Mouse (Mus musculus): ENCODE results near the gene Psma5. TPM values are rescaled to one million over a fixed set of nuclear protein-coding genes. Genes with fewer than 3 reads are reported as not detected.
"Not testable (repeated sequence)": the region's sequence is repeated elsewhere in the genome, so short reads cannot be mapped to it uniquely, and the experiment has no call there.

Gene Psma5
- polyA plus RNA-seq, 1 experiment from 2014 or later = 251 TPM

DNA sequence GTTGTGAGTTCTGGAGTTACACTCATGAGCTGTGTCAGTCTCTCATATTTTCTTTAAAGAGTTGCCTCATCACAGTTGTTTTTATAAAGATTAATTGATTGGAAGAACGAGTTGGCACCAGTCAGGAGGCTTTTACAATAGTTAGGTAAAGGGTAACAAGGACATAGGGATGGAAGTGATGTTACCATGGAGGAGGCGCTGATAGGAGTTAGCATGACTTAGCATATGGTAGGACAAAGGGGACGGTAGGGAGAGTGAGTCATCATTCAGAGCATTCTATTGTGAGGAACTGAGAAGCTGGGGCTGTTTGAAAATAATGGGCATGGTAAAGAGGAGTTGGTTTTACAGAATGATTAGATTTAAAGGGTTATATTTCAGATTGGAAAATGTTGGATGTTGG is 2.6 kb downstream of the Psma5 start:
- peaks cover 9% of the 10 kb centered on the region; the same call in 1 of the 2 replicates for H3K4me1 ChIP-seq (replicated peaks; ENCODE audit: control insufficient read depth, insufficient read depth, low read length)

GRCm38 (mm10) chr3:108279495-108279894 is 22.8 kb downstream of the Psma5 start:
- Histone ChIP-seq H3K4me1 (replicated peaks; ENCODE audit: control insufficient read depth, insufficient read depth, low read length) (peaks cover 13% of the 10 kb centered on the region), H3K36me3 (replicated peaks; ENCODE audit: control insufficient read depth, insufficient read depth) (peaks cover 56% of the 10 kb centered on the region)
- not testable (repeated sequence) for DNase-seq (ENCODE audit: low spot score); H3K9ac ChIP-seq; H3K4me2 ChIP-seq (replicated peaks); H3K4me3 ChIP-seq (replicated peaks; ENCODE audit: low read length); H3K27me3 ChIP-seq (ENCODE audit: control insufficient read depth, insufficient read depth, low read length); H3K9me3 ChIP-seq (ENCODE audit: control insufficient read depth, low read length); ATAC-seq (ENCODE audit: low FRiP score); H3K27ac ChIP-seq
- WGBS = 83% methylated on average over 5 of the region's 5 CpGs

More for the DNA sequence above, 2.6 kb downstream of the Psma5 start:
- WGBS = 45% methylated on average over 3 of the region's 3 CpGs
- Histone ChIP-seq H3K4me3 (replicated peaks; ENCODE audit: low read length) (no peak overlapping the region), H3K36me3 (replicated peaks; ENCODE audit: control insufficient read depth, insufficient read depth) (peaks cover 25% of the 10 kb centered on the region; the same call in 1 of the 2 replicates), H3K9ac (no peak overlapping the region), H3K27ac (no peak overlapping the region), H3K9me3 (ENCODE audit: control insufficient read depth, low read length) (no peaks in the 10 kb centered on the region), H3K4me2 (replicated peaks) (no peak overlapping the region), H3K27me3 (ENCODE audit: control insufficient read depth, insufficient read depth, low read length) (no peaks in the 10 kb centered on the region)
- ATAC-seq (ENCODE audit: low FRiP score) = no peak
- DNase-seq (ENCODE audit: low spot score) = no peak

DNA sequence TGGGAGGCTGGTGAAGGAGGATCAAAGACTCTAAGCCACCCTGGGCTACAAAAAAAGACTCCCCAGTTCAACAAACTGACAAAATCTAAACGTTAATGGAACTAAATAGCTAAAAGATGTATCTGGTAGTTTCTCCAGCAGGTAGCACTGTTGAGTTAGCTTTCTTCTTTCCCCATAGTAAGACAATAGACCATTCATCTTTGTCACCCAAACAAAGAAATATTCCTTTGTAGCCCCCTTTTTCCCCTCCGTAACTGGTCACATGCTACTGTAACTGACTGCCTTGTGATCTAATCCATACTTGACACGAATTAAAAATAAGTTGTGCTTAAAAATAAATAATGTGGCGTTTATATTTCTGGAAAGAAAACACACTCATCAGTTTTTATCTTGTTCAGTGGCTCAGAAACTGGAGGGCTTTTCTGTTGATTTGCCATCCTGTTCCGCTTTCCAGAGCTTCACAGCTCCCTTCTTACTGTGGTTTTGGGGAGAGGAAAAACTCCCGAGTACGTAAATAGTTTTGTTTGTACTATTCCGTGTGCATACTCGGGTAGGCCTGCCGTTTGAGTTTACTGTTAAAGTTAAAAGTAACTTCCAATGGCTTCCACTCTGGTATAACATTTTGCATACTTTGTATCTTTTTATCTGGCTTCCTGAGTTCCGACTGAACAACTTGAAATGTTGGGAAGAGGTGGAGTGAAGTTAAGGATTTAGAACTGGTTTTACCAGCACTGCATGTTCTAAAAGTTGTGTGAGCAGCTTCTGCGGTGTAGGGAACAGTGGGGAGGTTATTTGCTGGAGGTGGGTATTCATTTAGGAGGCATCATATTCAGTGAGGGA is 25.9 kb downstream of the Psma5 start:
- peak overlapping the region; percentile 97 for H3K4me3 ChIP-seq (replicated peaks; ENCODE audit: low read length)
- peak; percentile 85 for DNase-seq (ENCODE audit: low spot score)
- H3K27me3 ChIP-seq (ENCODE audit: control insufficient read depth, insufficient read depth, low read length) = no peaks in the 10 kb centered on the region
- peaks cover 43% of the 10 kb centered on the region for H3K4me1 ChIP-seq (replicated peaks; ENCODE audit: control insufficient read depth, insufficient read depth, low read length)
- H3K27ac ChIP-seq = peak overlapping the region; percentile 89
- H3K36me3 ChIP-seq (replicated peaks; ENCODE audit: control insufficient read depth, insufficient read depth) = peaks cover 27% of the 10 kb centered on the region
- H3K9ac ChIP-seq = peak overlapping the region; percentile 98
- ATAC-seq (ENCODE audit: low FRiP score) = no peak
- no peaks in the 10 kb centered on the region for H3K9me3 ChIP-seq (ENCODE audit: control insufficient read depth, low read length)
- 22% methylated on average over 12 of the region's 12 CpGs for WGBS
- H3K4me2 ChIP-seq (replicated peaks) = peak overlapping the region; percentile 73

- 9% methylated on average over 6 of the region's 6 CpGs for WGBS
- DNase-seq (ENCODE audit: low spot score) = no peak
- Histone ChIP-seq H3K27me3 (ENCODE audit: control insufficient read depth, insufficient read depth, low read length) (no peaks in the 10 kb centered on the region), H3K4me2 (replicated peaks) (peak overlapping the region; percentile 73), H3K9me3 (ENCODE audit: control insufficient read depth, low read length) (no peaks in the 10 kb centered on the region), H3K4me3 (replicated peaks; ENCODE audit: low read length) (peak overlapping the region; percentile 97), H3K9ac (peak overlapping the region; percentile 98), H3K27ac (peak overlapping the region; percentile 89), H3K4me1 (replicated peaks; ENCODE audit: control insufficient read depth, insufficient read depth, low read length) (peaks cover 48% of the 10 kb centered on the region), H3K36me3 (replicated peaks; ENCODE audit: control insufficient read depth, insufficient read depth) (peaks cover 21% of the 10 kb centered on the region)
- no peak for ATAC-seq (ENCODE audit: low FRiP score)
These were observed 26.5 kb downstream of the Psma5 start for GRCm38 (mm10) chr3:108283241-108283561.

DNA sequence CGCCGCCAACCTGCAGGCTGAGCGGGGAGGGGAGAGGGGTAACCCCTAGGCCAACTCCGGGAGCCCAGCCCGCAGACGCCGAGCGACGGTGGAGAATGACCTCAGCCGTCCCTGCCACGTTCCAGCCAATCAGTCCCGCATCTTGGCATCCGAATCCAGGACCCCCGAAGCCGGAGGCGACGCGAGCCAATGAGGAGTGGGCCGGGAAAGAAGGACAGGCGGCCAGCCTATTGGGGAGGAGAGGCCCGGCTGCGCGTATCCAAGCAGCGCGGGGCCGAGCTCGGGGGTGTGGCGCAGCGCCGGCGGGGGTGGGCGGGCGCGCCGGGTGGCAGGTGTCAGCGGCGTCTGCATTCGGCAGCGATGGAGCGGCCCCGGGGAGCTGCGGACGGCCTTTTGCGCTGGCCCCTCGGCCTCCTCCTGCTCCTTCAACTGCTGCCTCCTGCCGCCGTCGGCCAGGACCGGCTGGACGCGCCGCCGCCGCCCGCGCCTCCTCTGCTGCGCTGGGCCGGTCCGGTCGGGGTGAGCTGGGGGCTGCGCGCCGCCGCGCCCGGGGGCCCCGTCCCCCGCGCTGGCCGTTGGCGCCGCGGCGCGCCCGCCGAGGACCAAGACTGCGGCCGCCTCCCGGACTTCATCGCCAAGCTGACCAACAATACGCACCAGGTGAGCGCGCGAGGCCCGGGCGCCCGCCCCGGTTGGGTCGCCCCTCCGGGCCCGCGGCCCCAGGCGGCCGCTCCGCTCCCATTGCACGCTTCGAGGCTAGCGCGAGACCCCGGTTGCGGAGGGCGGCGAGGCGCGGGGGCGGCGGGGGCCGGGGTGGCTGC is 27.3 kb downstream of the Psma5 start, which contains the start of gene Sort1:
Gene Sort1, plus strand, starts transcription at position 302 of the 821 bp plus-strand sequence.
- ATAC-seq (ENCODE audit: low FRiP score) (peak; percentile 99), DNase-seq (ENCODE audit: low spot score) (peak; percentile 93)
- H3K27ac ChIP-seq = peak within 1 kb of the TSS; percentile 89
- peak within 1 kb of the TSS; percentile 97 for H3K4me3 ChIP-seq (replicated peaks; ENCODE audit: low read length)
- no peaks in the 10 kb centered on the region for H3K27me3 ChIP-seq (ENCODE audit: control insufficient read depth, insufficient read depth, low read length)
- H3K4me2 ChIP-seq (replicated peaks) = peak within 1 kb of the TSS; percentile 73
- H3K9me3 ChIP-seq (ENCODE audit: control insufficient read depth, low read length) = no peaks in the 10 kb centered on the region
- H3K9ac ChIP-seq = peak within 1 kb of the TSS; percentile 98
- WGBS = under 1% methylated on average over 95 of the region's 109 CpGs
- H3K4me1 ChIP-seq (replicated peaks; ENCODE audit: control insufficient read depth, insufficient read depth, low read length) = peaks cover 56% of the 10 kb centered on the region
- peaks cover 14% of the 10 kb centered on the region for H3K36me3 ChIP-seq (replicated peaks; ENCODE audit: control insufficient read depth, insufficient read depth)

GRCm38 (mm10) chr3:108285078-108285711 is 28.5 kb downstream of the Psma5 start:
- H3K36me3 ChIP-seq (replicated peaks; ENCODE audit: control insufficient read depth, insufficient read depth) = peaks cover 2% of the 10 kb centered on the region
- H3K4me1 ChIP-seq (replicated peaks; ENCODE audit: control insufficient read depth, insufficient read depth, low read length) = peaks cover 59% of the 10 kb centered on the region
- H3K27me3 ChIP-seq (ENCODE audit: control insufficient read depth, insufficient read depth, low read length) = no peaks in the 10 kb centered on the region
- peak overlapping the region; percentile 73 for H3K4me2 ChIP-seq (replicated peaks)
- no peak overlapping the region for H3K27ac ChIP-seq
- ATAC-seq (ENCODE audit: low FRiP score) (no peak), DNase-seq (ENCODE audit: low spot score) (no peak)
- H3K9me3 ChIP-seq (ENCODE audit: control insufficient read depth, low read length) = no peaks in the 10 kb centered on the region
- H3K4me3 ChIP-seq (replicated peaks; ENCODE audit: low read length) = peak overlapping the region; percentile 97
- WGBS = 49% methylated on average over 4 of the region's 4 CpGs
- H3K9ac ChIP-seq = peak overlapping the region; percentile 98

DNA sequence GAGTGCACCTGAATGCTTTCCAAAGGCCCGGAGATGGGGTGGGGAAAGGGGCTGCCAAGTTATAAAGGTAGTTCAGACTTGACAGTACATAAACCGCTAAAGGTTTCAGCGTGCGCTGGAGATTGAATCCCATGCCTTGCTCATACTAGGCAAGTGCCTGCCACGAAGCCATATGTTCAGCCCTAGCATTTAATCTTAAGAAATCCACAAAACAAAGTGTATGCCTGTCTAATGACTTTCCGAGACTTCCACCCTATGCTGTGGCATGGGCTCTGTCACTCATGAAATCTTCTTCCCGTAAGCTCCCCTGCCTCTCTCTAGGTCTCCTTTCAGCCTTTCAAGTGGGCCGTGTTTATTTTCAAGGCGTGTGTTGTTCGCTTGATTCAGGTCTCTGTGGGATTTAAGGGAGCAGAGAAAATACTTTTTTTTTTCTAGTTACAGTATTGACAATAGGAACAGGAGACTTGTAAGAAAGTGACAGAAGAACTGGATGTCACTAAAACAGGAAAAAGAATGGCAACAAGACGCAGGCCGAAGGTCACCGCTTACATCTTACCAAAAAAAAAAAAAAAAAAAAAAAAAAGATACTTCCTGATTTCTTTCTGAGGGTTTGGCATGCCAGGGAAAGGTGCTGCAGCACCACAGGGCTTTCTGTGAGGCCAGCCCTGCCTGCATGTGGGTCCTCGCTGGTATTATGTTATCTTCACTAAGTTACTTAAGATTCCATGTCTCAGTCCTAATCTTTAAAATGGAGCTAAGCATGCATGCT is 30.1 kb downstream of the Psma5 start:
- WGBS = 53% methylated on average over 14 of the region's 14 CpGs
- H3K9me3 ChIP-seq (ENCODE audit: control insufficient read depth, low read length) = no peaks in the 10 kb centered on the region
- H3K27me3 ChIP-seq (ENCODE audit: control insufficient read depth, insufficient read depth, low read length) = no peaks in the 10 kb centered on the region
- 0 out of 2 replicates have a peak overlapping the region, but pooled peaks have one; percentile 66 for H3K27ac ChIP-seq
- peak overlapping the region; percentile 73 for H3K4me2 ChIP-seq (replicated peaks)
- ATAC-seq (ENCODE audit: low FRiP score) (no peak), DNase-seq (ENCODE audit: low spot score) (no peak)
- peaks cover 68% of the 10 kb centered on the region for H3K4me1 ChIP-seq (replicated peaks; ENCODE audit: control insufficient read depth, insufficient read depth, low read length)
- H3K9ac ChIP-seq = peak overlapping the region; percentile 40
- 0 out of 2 replicates have a peak, but pooled peaks cover 3% of the 10 kb centered on the region for H3K36me3 ChIP-seq (replicated peaks; ENCODE audit: control insufficient read depth, insufficient read depth)
- no peak overlapping the region for H3K4me3 ChIP-seq (replicated peaks; ENCODE audit: low read length)

GRCm38 (mm10) chr3:108287811-108288805 is 31.4 kb downstream of the Psma5 start:
- no peaks in the 10 kb centered on the region for H3K9me3 ChIP-seq (ENCODE audit: control insufficient read depth, low read length)
- 0 out of 2 replicates have a peak, but pooled peaks cover 3% of the 10 kb centered on the region for H3K36me3 ChIP-seq (replicated peaks; ENCODE audit: control insufficient read depth, insufficient read depth)
- DNase-seq (ENCODE audit: low spot score) = no peak
- H3K27ac ChIP-seq = peak overlapping the region; percentile 66
- H3K4me2 ChIP-seq (replicated peaks) = peak overlapping the region; percentile 38
- WGBS = 11% methylated on average over 17 of the region's 17 CpGs
- peak overlapping the region; percentile 40 for H3K9ac ChIP-seq
- peaks cover 59% of the 10 kb centered on the region for H3K4me1 ChIP-seq (replicated peaks; ENCODE audit: control insufficient read depth, insufficient read depth, low read length)
- no peaks in the 10 kb centered on the region for H3K27me3 ChIP-seq (ENCODE audit: control insufficient read depth, insufficient read depth, low read length)
- ATAC-seq (ENCODE audit: low FRiP score) = no peak
- no peak overlapping the region for H3K4me3 ChIP-seq (replicated peaks; ENCODE audit: low read length)
